Mouse (Mus musculus): ENCODE results near the gene Phlda2.

Phlda2 gene

GRCm38 (mm10) chr7:143503926-143504325, 976 bp upstream of the Phlda2 start:
- no peak for DNase-seq (ENCODE audit: low read depth, low spot score)

- peak; percentile 36 for DNase-seq (ENCODE audit: low read depth, low spot score)
Observed at GRCm38 (mm10) chr7:143501643-143502417, 1.1 kb downstream of the Phlda2 start.

- DNase-seq (ENCODE audit: low read depth, low spot score): no peak
Observed at GRCm38 (mm10) chr7:143500912-143501311, 2.0 kb downstream of the Phlda2 start.

GRCm38 (mm10) chr7:143498584-143498983, 4.4 kb downstream of the Phlda2 start:
- no peak for DNase-seq (ENCODE audit: low read depth, low spot score)

GRCm38 (mm10) chr7:143495104-143495961, 7.6 kb downstream of the Phlda2 start:
- no peak for DNase-seq (ENCODE audit: low read depth, low spot score)

GRCm38 (mm10) chr7:143493616-143494126, 9.3 kb downstream of the Phlda2 start:
- no peak for DNase-seq (ENCODE audit: low read depth, low spot score)

GRCm38 (mm10) chr7:143489735-143490134, 13.2 kb downstream of the Phlda2 start:
- DNase-seq (ENCODE audit: low read depth, low spot score): no peak

GRCm38 (mm10) chr7:143482541-143482940, 20.4 kb downstream of the Phlda2 start:
- no peak for DNase-seq (ENCODE audit: low read depth, low spot score)

- DNase-seq (ENCODE audit: low read depth, low spot score): no peak
Observed at GRCm38 (mm10) chr7:143481806-143482387, 21.1 kb downstream of the Phlda2 start.

GRCm38 (mm10) chr7:143480498-143480897, 22.5 kb downstream of the Phlda2 start:
- peak; percentile 43 for DNase-seq (ENCODE audit: low read depth, low spot score)

GRCm38 (mm10) chr7:143477800-143478199, 25.1 kb downstream of the Phlda2 start:
- no peak for DNase-seq (ENCODE audit: low read depth, low spot score)

GRCm38 (mm10) chr7:143476702-143477335, 26.1 kb downstream of the Phlda2 start:
- no peak for DNase-seq (ENCODE audit: low read depth, low spot score)

GRCm38 (mm10) chr7:143475876-143476275, 27.1 kb downstream of the Phlda2 start:
- DNase-seq (ENCODE audit: low read depth, low spot score): no peak

GRCm38 (mm10) chr7:143474811-143475210, 28.1 kb downstream of the Phlda2 start:
- no peak for DNase-seq (ENCODE audit: low read depth, low spot score)

- no peak for DNase-seq (ENCODE audit: low read depth, low spot score)
Observed at GRCm38 (mm10) chr7:143473347-143474101, 29.4 kb downstream of the Phlda2 start, which contains the start of gene Slc22a18. TSS of gene Slc22a18 (plus strand) at chr7:143473736.

- peak; percentile 78 for DNase-seq (ENCODE audit: low read depth, low spot score)
Observed at GRCm38 (mm10) chr7:143469946-143470345, 33.0 kb downstream of the Phlda2 start.

GRCm38 (mm10) chr7:143467714-143468113, 35.2 kb downstream of the Phlda2 start:
- no peak for DNase-seq (ENCODE audit: low read depth, low spot score)

GRCm38 (mm10) chr7:143466099-143466677, 36.8 kb downstream of the Phlda2 start:
- peak; percentile 87 for DNase-seq (ENCODE audit: low read depth, low spot score)

GRCm38 (mm10) chr7:143464811-143465560, 38.0 kb downstream of the Phlda2 start:
- DNase-seq (ENCODE audit: low read depth, low spot score): peak; percentile 85

All from forelimb bud, embryonic 11.5 days (tissue).